Mouse (Mus musculus): ENCODE results near the gene Pitpnb. TPM values are rescaled to one million over a fixed set of nuclear protein-coding genes. Genes with fewer than 3 reads are reported as not detected.

The Pitpnb gene
- total RNA-seq (2021): 10 to 100 TPM; 78.6 to 82.7 TPM

- peak; percentile 99 for DNase-seq
Measured at GRCm38 (mm10) chr5:111330417-111331098, at the start of gene Pitpnb. Gene Pitpnb, plus strand, starts transcription at chr5:111330763.

- DNase-seq: no peak
Measured at GRCm38 (mm10) chr5:111284420-111285175, 46.0 kb upstream of the Pitpnb start.

GRCm38 (mm10) chr5:111287571-111287970 is 43.0 kb upstream of the Pitpnb start:
- no peak for DNase-seq

- DNase-seq: no peak
Measured at GRCm38 (mm10) chr5:111288486-111288885, 42.1 kb upstream of the Pitpnb start.

- peak in 1 of 2 experiments; percentile 45 for DNase-seq
Measured at GRCm38 (mm10) chr5:111290071-111290470, 40.5 kb upstream of the Pitpnb start.

- DNase-seq: peak; percentile 37 to 42
Measured at GRCm38 (mm10) chr5:111291639-111292038, 38.9 kb upstream of the Pitpnb start.

GRCm38 (mm10) chr5:111297801-111298200 is 32.8 kb upstream of the Pitpnb start:
- no peak for DNase-seq

- no peak for DNase-seq
Measured at GRCm38 (mm10) chr5:111298706-111299105, 31.9 kb upstream of the Pitpnb start.

- no peak for DNase-seq
Measured at GRCm38 (mm10) chr5:111300776-111301175, 29.8 kb upstream of the Pitpnb start.

- DNase-seq: no peak
Measured at GRCm38 (mm10) chr5:111301736-111302135, 28.8 kb upstream of the Pitpnb start.

- no peak for DNase-seq
Measured at GRCm38 (mm10) chr5:111304730-111305129, 25.8 kb upstream of the Pitpnb start.

GRCm38 (mm10) chr5:111310185-111310584 is 20.4 kb upstream of the Pitpnb start:
- DNase-seq: no peak

- DNase-seq: no peak
Measured at GRCm38 (mm10) chr5:111313833-111314232, 16.7 kb upstream of the Pitpnb start.

- no peak for DNase-seq
Measured at GRCm38 (mm10) chr5:111315061-111315460, 15.5 kb upstream of the Pitpnb start.

- no peak for DNase-seq
Measured at GRCm38 (mm10) chr5:111317526-111317925, 13.0 kb upstream of the Pitpnb start.

- DNase-seq: no peak
Measured at GRCm38 (mm10) chr5:111318946-111319345, 11.6 kb upstream of the Pitpnb start.

- DNase-seq: no peak
Measured at GRCm38 (mm10) chr5:111325813-111326212, 4.8 kb upstream of the Pitpnb start.

- no peak for DNase-seq
Measured at GRCm38 (mm10) chr5:111327420-111327819, 3.1 kb upstream of the Pitpnb start.

GRCm38 (mm10) chr5:111329782-111330416 is 664 bp upstream of the Pitpnb start:
- no peak for DNase-seq

GRCm38 (mm10) chr5:111331099-111331435 is 504 bp downstream of the Pitpnb start:
- DNase-seq: no peak

- DNase-seq: no peak
Measured at GRCm38 (mm10) chr5:111335939-111336691, 5.6 kb downstream of the Pitpnb start.

GRCm38 (mm10) chr5:111341609-111342008 is 11.0 kb downstream of the Pitpnb start:
- DNase-seq: no peak

All from layer of hippocampus, postnatal 36 days (tissue).